Mouse (Mus musculus) fat pad, adult 2 months (tissue): ENCODE results near the gene Srd5a2.

Experiments used
- DNase-seq: peaks from one replicate; pipeline ENCODE4 v3.0.0-alpha.2; 2011; ENCODE audit warnings: low read depth, low spot score; ENCODE audit errors: extremely low read depth

Gene Srd5a2

DNA sequence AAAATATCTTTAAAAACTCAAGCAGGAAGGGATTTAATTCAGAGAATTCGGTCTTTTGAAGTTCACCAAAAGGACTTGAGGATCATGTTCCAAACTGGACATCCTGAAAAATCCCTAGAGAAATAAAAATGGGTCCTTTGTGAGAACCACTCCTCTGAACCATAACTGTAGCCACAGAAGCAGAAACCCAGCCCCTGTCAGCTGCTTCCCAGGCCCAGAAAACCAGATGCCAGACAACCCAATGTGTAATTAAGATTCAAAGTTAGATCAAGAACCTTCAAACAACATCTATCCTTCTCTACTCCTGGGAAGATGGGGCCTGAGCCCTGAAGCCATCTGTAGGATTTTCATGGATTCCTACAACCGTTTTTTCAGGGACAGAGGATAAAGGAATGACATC, 61.1 kb downstream of the Srd5a2 start:
- no peak for DNase-seq

DNA sequence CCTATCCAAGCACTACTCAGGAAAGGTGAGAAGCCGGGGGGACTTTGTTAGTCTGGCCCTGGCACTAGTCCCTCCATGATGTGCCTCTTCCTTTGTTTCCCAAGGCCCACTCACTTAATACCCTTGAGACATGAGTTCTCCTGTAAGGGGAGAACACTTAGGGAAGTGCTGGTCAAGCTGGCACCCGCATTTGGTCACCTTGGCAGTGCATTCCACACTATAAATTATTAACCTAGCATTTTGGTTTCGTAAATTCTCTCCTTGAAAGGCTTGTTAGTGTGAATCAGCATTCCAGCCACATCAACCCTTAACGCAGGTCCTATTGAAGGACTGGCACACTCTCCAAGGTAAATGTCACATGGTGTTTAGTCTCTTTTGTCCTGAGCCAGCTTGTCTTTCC, 61.8 kb downstream of the Srd5a2 start:
- no peak for DNase-seq

DNA sequence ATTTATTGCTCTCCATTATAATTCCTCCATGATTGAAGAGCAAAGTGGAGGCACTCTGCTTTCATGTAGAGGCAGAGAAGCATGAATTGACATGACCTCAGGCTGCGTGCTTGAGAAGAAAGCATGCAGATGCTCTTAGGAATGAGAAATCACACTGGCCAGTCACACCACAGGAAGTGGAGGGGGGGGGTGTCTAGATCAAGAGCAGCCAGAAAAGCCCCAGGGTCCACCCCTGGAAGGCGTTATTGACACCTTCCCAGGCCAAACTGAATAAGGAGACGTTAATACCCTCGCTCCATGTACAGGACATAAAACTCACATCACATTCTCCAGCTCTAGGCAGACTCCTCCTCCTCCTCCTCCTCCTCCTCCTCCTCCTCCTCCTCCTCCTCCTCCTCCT, 63.2 kb downstream of the Srd5a2 start:
- no peak for DNase-seq

DNA sequence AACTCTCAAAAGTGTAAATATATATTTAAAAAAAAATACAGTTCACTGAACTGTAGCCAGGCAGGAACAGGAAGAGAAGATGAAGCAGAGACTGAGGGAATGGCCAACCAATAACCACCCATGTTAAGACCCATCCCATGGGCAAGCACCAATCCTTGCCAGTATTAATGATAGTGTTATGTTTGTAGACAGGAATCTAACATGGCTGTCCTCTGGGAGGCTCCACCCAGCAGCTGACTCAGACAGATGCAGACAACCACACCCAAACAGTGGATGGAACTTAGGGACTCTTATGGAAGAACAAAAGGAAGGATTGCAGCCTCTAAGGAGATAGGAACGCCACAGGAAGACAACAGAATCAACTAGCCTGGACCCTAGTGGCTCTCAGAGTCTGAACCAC, 64.8 kb downstream of the Srd5a2 start:
- no peak for DNase-seq

DNA sequence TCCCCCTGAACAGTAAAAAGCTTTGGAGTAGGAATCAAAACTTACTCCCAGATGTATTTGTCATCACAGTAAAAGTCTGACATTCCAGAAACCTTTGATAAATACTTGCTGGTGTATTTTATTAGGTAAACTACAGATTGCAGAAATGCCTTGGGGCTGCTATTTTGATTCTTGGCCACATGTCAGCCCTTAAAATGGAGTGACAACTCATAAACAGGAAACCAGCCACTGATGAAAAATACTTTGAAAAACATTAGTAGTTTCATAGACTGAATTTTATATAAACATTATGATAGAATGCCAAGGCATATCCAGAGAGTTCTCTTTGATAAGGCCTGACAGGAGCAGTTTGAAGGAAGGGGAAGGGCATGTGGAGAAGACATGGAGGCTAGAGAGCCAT, 71.7 kb downstream of the Srd5a2 start:
- no peak for DNase-seq

DNA sequence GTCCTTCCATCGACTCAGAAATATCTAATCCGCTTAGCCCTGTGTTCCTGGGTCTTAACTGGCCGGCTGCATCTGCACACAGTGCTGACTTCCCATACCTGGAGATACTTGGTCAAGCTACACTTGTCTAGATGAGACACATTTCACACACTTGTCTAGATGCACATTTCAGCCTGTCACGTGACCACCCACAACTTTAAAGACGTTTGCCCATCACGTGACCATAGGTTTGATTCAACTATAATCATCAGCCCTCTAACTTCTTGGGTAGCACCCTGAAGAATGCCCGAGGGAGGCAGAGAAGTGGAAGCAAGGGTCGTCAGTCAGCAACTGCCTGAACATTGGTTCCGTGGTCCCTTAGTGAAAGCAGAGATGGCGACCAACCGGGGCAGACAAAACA, 75.1 kb downstream of the Srd5a2 start:
- DNase-seq: no peak

DNA sequence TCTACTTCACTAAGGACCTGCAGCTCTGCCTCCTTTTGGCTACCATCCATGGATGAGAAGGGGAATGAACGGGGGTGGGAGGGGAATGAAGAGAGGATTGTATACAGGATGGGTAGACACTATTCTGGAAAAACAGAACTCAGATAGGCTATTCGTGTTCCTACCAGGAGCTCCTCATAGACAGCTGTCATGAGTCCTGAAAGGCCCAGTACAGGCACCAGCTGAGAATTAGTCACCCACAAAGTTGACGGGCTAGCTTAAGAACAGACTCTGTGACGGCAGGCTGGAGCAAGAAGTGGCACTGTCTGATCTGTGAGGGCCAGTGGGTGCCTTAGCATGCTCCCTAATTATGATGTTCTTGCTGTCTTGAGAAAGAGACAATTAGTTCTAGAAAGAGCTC, 76.4 kb downstream of the Srd5a2 start:
- no peak for DNase-seq

DNA sequence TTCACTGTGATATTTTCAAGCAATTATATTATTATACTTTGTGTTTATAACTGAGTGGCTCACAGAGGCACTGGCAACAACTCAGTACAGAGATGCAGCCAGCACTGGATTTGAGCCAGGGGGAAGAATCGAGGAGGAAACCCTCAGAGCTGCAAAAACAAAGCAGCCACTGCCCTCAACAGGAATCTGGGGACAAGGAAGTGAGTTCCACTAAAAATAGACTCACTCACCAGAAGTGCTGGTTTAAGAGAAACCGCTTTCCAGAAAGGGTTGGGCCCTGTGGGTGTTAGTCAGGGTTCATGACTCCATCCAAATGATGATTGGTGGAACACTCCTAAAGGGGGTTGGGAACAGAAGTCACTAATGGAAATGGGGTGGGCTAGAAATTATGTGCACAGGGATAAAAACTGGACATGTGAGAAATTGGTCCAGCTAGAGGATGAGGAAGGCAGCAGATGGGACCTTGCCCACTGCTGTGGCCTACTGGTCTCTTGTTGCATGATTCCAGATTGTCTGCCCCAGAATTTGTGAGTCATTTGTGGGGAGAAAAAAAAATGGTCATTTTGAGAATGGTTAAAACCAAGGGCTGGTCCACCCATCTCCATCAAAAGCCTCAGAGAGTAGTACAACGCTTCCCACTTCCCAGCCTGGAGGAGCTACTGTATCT, 77.2 kb downstream of the Srd5a2 start:
- no peak for DNase-seq
